8 mouse cellular contexts compared by ENCODE assay signal in genomic region chr4:134018038-134018778, GRCm38 (mm10). TPM values are rescaled to one million over a fixed set of nuclear protein-coding genes. Genes with fewer than 3 reads are reported as not detected.
DNase-seq lines count a peak whose midpoint lies in the region; ATAC-seq lines count a peak whose summit lies in the region.

No protein-coding gene starts in this region.

- no peaks in the 10 kb centered on the region for H3K9me3 ChIP-seq in kidney, embryonic 16.5 days (ENCODE audit: low read length)
- H3K9me3 ChIP-seq in forebrain, embryonic 10.5 days = no peaks in the 10 kb centered on the region
- H3K9me3 ChIP-seq in limb, embryonic 13.5 days = no peaks in the 10 kb centered on the region
- H3K9me3 ChIP-seq in neural tube, embryonic 13.5 days = no peaks in the 10 kb centered on the region

- no peak for DNase-seq in kidney, adult 9 months
- peak; percentile 50 for DNase-seq in forebrain, embryonic 10.5 days (ENCODE audit: extremely low spot score, low spot score)
- no peak for DNase-seq in adrenal gland, adult 8-10 months
- DNase-seq in frontal cortex, postnatal 10 days (ENCODE audit: low spot score in 2 of 2) = no peak
- no peak for DNase-seq in thymus, adult 18-20 months

- H3K27me3 ChIP-seq in kidney, embryonic 16.5 days (ENCODE audit: insufficient read depth, low read length) = peaks cover 36% of the 10 kb centered on the region
- no peaks in the 10 kb centered on the region for H3K27me3 ChIP-seq in forebrain, embryonic 10.5 days (ENCODE audit: poor library complexity, severe bottlenecking)
- peaks cover 51% of the 10 kb centered on the region for H3K27me3 ChIP-seq in limb, embryonic 13.5 days
- H3K27me3 ChIP-seq in neural tube, embryonic 13.5 days = peaks cover 25% of the 10 kb centered on the region

- ATAC-seq in kidney, embryonic 16.5 days (ENCODE audit: low FRiP score, low TSS enrichment) = peak; percentile 12; the same call in 1 of the 2 replicates
- ATAC-seq in limb, embryonic 13.5 days (ENCODE audit: low FRiP score, low read depth) = no peak
- ATAC-seq in neural tube, embryonic 13.5 days (ENCODE audit: low read depth) = no peak; the same call in 1 of the 2 replicates

- no peak overlapping the region for H3K27ac ChIP-seq in kidney, embryonic 16.5 days (ENCODE audit: low read length)
- H3K27ac ChIP-seq in forebrain, embryonic 10.5 days = peak overlapping the region; percentile 97
- no peak overlapping the region for H3K27ac ChIP-seq in limb, embryonic 13.5 days
- H3K27ac ChIP-seq in neural tube, embryonic 13.5 days (replicated peaks) = no peak overlapping the region

- under 1% methylated on average over 46 of the region's 46 CpGs for WGBS in kidney, embryonic 16.5 days
- under 1% methylated on average over 46 of the region's 46 CpGs for WGBS in forebrain, embryonic 10.5 days
- WGBS in limb, embryonic 13.5 days = under 1% methylated on average over 46 of the region's 46 CpGs
- under 1% methylated on average over 46 of the region's 46 CpGs for WGBS in neural tube, embryonic 13.5 days

- H3K4me2 ChIP-seq in kidney, embryonic 16.5 days (replicated peaks; ENCODE audit: low read depth, low read length) = peak overlapping the region; percentile 40
- H3K4me2 ChIP-seq in limb, embryonic 13.5 days (replicated peaks) = peak overlapping the region; percentile 60
- peak overlapping the region; percentile 55 for H3K4me2 ChIP-seq in neural tube, embryonic 13.5 days

- H3K9ac ChIP-seq in kidney, embryonic 16.5 days (replicated peaks; ENCODE audit: low read length) = no peak overlapping the region
- no peak overlapping the region for H3K9ac ChIP-seq in limb, embryonic 13.5 days
- H3K9ac ChIP-seq in neural tube, embryonic 13.5 days = peak overlapping the region; percentile 39; the same call in 1 of the 2 replicates

- no peaks in the 10 kb centered on the region for H3K36me3 ChIP-seq in kidney, embryonic 16.5 days (ENCODE audit: insufficient read depth, low read length)
- H3K36me3 ChIP-seq in forebrain, embryonic 10.5 days (replicated peaks) = peaks cover 26% of the 10 kb centered on the region
- no peaks in the 10 kb centered on the region for H3K36me3 ChIP-seq in limb, embryonic 13.5 days
- no peaks in the 10 kb centered on the region for H3K36me3 ChIP-seq in neural tube, embryonic 13.5 days

- peak overlapping the region; percentile 26 for H3K4me3 ChIP-seq in kidney, embryonic 16.5 days (ENCODE audit: low read length)
- peak overlapping the region; percentile 94 for H3K4me3 ChIP-seq in forebrain, embryonic 10.5 days
- H3K4me3 ChIP-seq in limb, embryonic 13.5 days = peak overlapping the region; percentile 29
- peak overlapping the region; percentile 33 for H3K4me3 ChIP-seq in neural tube, embryonic 13.5 days

- peaks cover 35% of the 10 kb centered on the region for H3K4me1 ChIP-seq in kidney, embryonic 16.5 days (ENCODE audit: insufficient read depth, low read length)
- H3K4me1 ChIP-seq in forebrain, embryonic 10.5 days = peaks cover 73% of the 10 kb centered on the region
- peaks cover 28% of the 10 kb centered on the region for H3K4me1 ChIP-seq in limb, embryonic 13.5 days
- H3K4me1 ChIP-seq in neural tube, embryonic 13.5 days (replicated peaks) = peaks cover 43% of the 10 kb centered on the region

RNA-seq across cellular contexts. Expression of gene Lin28a, which starts 0.4 kb away (rescaled TPM):
- polyA plus RNA-seq in kidney, embryonic 16.5 days (2015; fragmentation: Nextera tagmentation; extraction: Ambion mirVana) = not detected in 2 replicates
- 21.6 and 25.7 TPM in 2 replicates for polyA plus RNA-seq in forebrain, embryonic 10.5 days (2016; fragmentation: Nextera tagmentation; extraction: Ambion mirVana)
- polyA plus RNA-seq in limb, embryonic 13.5 days (2015; fragmentation: Nextera tagmentation; extraction: Ambion mirVana) = 0.14 and 0.38 TPM in 2 replicates
- 0.17 and 0.32 TPM in 2 replicates for polyA plus RNA-seq in neural tube, embryonic 13.5 days (2015; fragmentation: Nextera tagmentation; extraction: Ambion mirVana)
- total RNA-seq in adrenal gland, adult 8-10 months (2022) = not detected

RNA-seq across cellular contexts. Expression of gene Dhdds, which starts 17.5 kb away (rescaled TPM):
- polyA plus RNA-seq in kidney, embryonic 16.5 days (2015; fragmentation: Nextera tagmentation; extraction: Ambion mirVana) = 51.7 and 53.1 TPM in 2 replicates
- polyA plus RNA-seq in forebrain, embryonic 10.5 days (2016; fragmentation: Nextera tagmentation; extraction: Ambion mirVana) = 40.3 and 41.9 TPM in 2 replicates
- polyA plus RNA-seq in limb, embryonic 13.5 days (2015; fragmentation: Nextera tagmentation; extraction: Ambion mirVana) = 45.1 and 45.6 TPM in 2 replicates
- polyA plus RNA-seq in neural tube, embryonic 13.5 days (2015; fragmentation: Nextera tagmentation; extraction: Ambion mirVana) = 41.0 and 44.3 TPM in 2 replicates
- 10 to 100 TPM; 48.8 to 57.7 (median 57.0) TPM for total RNA-seq in adrenal gland, adult 8-10 months (2022)

RNA-seq across cellular contexts. Expression of gene Zfp683, which starts 35.4 kb away (rescaled TPM):
- polyA plus RNA-seq in kidney, embryonic 16.5 days (2015; fragmentation: Nextera tagmentation; extraction: Ambion mirVana) = not detected in 2 replicates
- not detected in 2 replicates for polyA plus RNA-seq in forebrain, embryonic 10.5 days (2016; fragmentation: Nextera tagmentation; extraction: Ambion mirVana)
- polyA plus RNA-seq in limb, embryonic 13.5 days (2015; fragmentation: Nextera tagmentation; extraction: Ambion mirVana) = not detected in 2 replicates
- polyA plus RNA-seq in neural tube, embryonic 13.5 days (2015; fragmentation: Nextera tagmentation; extraction: Ambion mirVana) = not detected in 2 replicates
- under 1 TPM in 1 of 4 experiments, not detected in 3; 0.40 TPM for total RNA-seq in adrenal gland, adult 8-10 months (2022)

RNA-seq across cellular contexts. Expression of gene Crybg2, which starts 42.4 kb away (rescaled TPM):
- polyA plus RNA-seq in kidney, embryonic 16.5 days (2015; fragmentation: Nextera tagmentation; extraction: Ambion mirVana) = 4.2 and 4.5 TPM in 2 replicates
- 1.7 and 3.5 TPM in 2 replicates for polyA plus RNA-seq in forebrain, embryonic 10.5 days (2016; fragmentation: Nextera tagmentation; extraction: Ambion mirVana)
- 4.9 and 5.4 TPM in 2 replicates for polyA plus RNA-seq in limb, embryonic 13.5 days (2015; fragmentation: Nextera tagmentation; extraction: Ambion mirVana)
- 1.3 and 1.7 TPM in 2 replicates for polyA plus RNA-seq in neural tube, embryonic 13.5 days (2015; fragmentation: Nextera tagmentation; extraction: Ambion mirVana)
- total RNA-seq in adrenal gland, adult 8-10 months (2022) = not detected

RNA-seq across cellular contexts. Expression of gene Hmgn2, which starts 49.8 kb away (rescaled TPM):
- 2,436 and 2,511 TPM in 2 replicates for polyA plus RNA-seq in kidney, embryonic 16.5 days (2015; fragmentation: Nextera tagmentation; extraction: Ambion mirVana)
- polyA plus RNA-seq in forebrain, embryonic 10.5 days (2016; fragmentation: Nextera tagmentation; extraction: Ambion mirVana) = 3,760 and 3,774 TPM in 2 replicates
- polyA plus RNA-seq in limb, embryonic 13.5 days (2015; fragmentation: Nextera tagmentation; extraction: Ambion mirVana) = 2,551 and 2,596 TPM in 2 replicates
- polyA plus RNA-seq in neural tube, embryonic 13.5 days (2015; fragmentation: Nextera tagmentation; extraction: Ambion mirVana) = 1,338 and 1,455 TPM in 2 replicates
- 100 to 1,000 TPM; 127 to 139 (median 136) TPM for total RNA-seq in adrenal gland, adult 8-10 months (2022)

Comparison
In these comparisons a context has a peak if more than half of its experiments do, and no peak if none do; other contexts are left out.
1. H3K4me3 ChIP-seq: peak in every context shown above with its lines; median percentile 94 in forebrain, embryonic 10.5 days; 33 in neural tube, embryonic 13.5 days; 29 in limb, embryonic 13.5 days; 26 in kidney, embryonic 16.5 days.
2. RNA of gene Lin28a, which starts 0.4 kb away (polyA plus RNA-seq): 21.6 to 25.7 TPM in forebrain, embryonic 10.5 days; 0.17 to 0.32 TPM in neural tube, embryonic 13.5 days, 0.14 to 0.38 TPM in limb, embryonic 13.5 days and not detected in kidney, embryonic 16.5 days; every median in the first group is over 10 times any median in the second.
3. Peak in every context shown above with its lines, with median percentiles within 50 percentile points of each other: H3K4me2 ChIP-seq.